Mouse (Mus musculus) E14TG2a.4 (cell line): ENCODE data around the gene Nol8.

Source experiments
- CTCF ChIP-seq: conservative IDR thresholded peaks from 2 replicates; pipeline ENCODE4 v1.5.1; 2014; ENCODE audit warnings: low read length
- NANOG ChIP-seq: IDR thresholded peaks from 2 replicates; pipeline ENCODE4 v1.6.1; 2014; ENCODE audit warnings: borderline replicate concordance, low read length, mixed read lengths

DNA sequence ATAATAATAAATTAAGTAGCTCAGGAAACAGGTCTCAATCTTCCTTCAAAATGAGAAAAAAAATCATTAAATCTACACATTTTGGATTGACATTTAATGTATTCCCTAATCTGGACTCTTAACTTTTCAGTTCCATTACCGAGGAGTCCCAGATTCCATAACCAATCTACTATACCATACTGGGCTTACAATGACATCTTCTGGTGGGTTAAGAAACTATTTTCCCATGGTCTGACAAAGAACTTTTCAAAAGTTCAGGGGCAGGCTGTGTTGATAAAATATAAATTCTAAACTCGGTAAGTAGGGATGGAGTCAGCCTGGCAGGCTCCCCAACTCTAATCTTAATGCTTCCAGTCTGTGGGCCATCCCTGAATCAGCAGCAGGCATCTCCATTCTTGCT is 1.7 kb upstream of the Nol8 start:
- TF ChIP-seq CTCF (no peak), NANOG (no peak)
